Mouse (Mus musculus): ENCODE data around the gene Optn. TPM values are rescaled to one million over a fixed set of nuclear protein-coding genes. Genes with fewer than 3 reads are reported as not detected.
A peak's percentile ranks its signal among the peaks of the same experiment; 100 is the strongest.

Optn gene
- total RNA-seq (2014; rRNA removed) (25.2 and 35.0 TPM in 2 replicates), polyA plus RNA-seq (2015; fragmentation: Nextera tagmentation; extraction: Ambion mirVana) (28.5 and 28.7 TPM in 2 replicates)

DNA sequence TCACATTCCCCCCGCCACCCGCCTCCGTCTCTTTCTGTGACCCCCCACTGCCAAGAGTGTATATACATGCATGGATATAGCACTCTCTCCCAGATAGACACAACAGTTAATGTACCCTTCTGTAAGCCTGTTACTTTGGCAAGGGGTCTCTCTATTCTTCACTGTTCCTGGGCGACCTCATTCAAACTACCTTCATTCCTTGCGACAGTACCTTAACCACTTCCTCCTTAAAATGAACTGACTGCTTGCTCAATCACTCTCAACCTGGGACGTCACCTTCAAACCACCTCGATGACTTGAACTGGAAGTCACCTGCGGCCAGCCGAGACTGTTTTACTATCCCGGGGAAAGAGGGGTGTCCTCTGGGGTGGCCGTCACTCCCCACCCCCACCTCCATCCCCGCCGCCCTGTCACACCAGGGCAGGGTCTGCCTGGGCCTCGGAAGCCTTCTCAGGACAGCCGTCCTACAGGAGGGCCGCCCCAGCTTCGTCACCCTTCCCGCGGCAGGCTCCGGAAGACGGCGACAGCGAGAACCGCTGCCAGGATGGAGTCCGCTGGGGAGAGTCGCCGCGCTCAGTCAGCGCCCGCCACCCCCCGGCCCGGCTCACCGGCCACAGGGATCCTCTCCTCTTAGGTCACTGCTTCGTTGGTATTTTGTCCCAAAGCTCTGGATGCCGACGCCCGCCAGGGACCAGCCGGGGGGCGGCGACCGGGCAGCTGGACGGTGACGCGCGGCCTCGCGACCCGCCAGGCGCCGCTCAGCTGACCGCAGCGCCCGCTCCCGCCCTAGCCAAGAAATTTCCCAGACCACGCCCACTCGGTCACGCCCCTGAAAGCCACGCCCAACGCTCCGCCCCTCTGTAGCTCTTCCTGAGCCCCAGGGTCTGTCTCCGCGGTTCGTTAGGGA is at the start of gene Optn:
TSS of gene Optn (minus strand) at position 753 of the 907 bp plus-strand sequence.
- H3K9me3 ChIP-seq (ENCODE audit: low read length) = no peaks in the 10 kb centered on the region
- H3K27ac ChIP-seq (ENCODE audit: low read depth, low read length) = peak within 1 kb of the TSS; percentile 80
- H3K9ac ChIP-seq (replicated peaks; ENCODE audit: low read length, poor library complexity, severe bottlenecking) = peak within 1 kb of the TSS; percentile 74
- peak within 1 kb of the TSS; percentile 75 for H3K4me3 ChIP-seq (ENCODE audit: low read depth, low read length)
- no peaks in the 10 kb centered on the region; the same call in 1 of the 2 replicates for H3K4me1 ChIP-seq (ENCODE audit: insufficient read depth, low read length)
- 2% methylated on average over 57 of the region's 63 CpGs for WGBS
- H3K36me3 ChIP-seq (ENCODE audit: insufficient read depth, low read length) = no peaks in the 10 kb centered on the region
- H3K27me3 ChIP-seq (ENCODE audit: insufficient read depth, low read length) = no peaks in the 10 kb centered on the region
- no peak for TF ChIP-seq CTCF (IDR thresholded peaks at IDR 0.05)
- peak; percentile 91 for ATAC-seq (ENCODE audit: low FRiP score)
- DNase-seq (ENCODE audit: low spot score) = peak; percentile 88
- peak within 1 kb of the TSS; percentile 79 for H3K4me2 ChIP-seq (ENCODE audit: low read depth, low read length, poor library complexity, severe bottlenecking)

DNA sequence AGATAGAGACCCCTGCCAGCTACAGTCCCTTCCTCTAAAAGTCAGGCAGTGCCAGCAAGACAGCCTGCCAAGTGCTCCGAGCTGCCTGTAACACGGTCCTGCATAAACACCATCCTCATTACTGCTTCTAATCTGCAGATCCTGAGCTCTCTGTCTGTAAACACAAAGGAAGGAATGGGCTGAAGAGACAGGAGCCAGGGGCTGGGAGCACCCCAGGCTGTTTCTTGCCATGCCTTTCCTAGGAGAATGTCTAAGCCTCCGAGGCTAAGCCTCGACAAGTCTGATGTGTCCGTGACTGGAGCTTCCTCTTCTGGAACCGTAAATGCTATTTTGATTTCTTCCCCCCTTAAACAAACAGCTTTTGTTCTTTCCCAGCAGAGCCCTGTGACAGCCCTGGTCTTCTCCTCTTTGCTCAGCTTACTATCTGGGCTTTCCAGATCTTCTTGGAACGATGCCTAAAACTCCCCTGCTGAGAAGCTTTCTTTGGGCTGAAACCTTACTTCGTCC is 49.0 kb upstream of the Optn start:
- peaks cover 7% of the 10 kb centered on the region; the same call in 1 of the 2 replicates for H3K4me1 ChIP-seq (ENCODE audit: insufficient read depth, low read length)
- no peak overlapping the region for H3K4me2 ChIP-seq (ENCODE audit: low read depth, low read length, poor library complexity, severe bottlenecking)
- no peak for TF ChIP-seq CTCF (IDR thresholded peaks at IDR 0.05)
- H3K36me3 ChIP-seq (ENCODE audit: insufficient read depth, low read length) = no peaks in the 10 kb centered on the region
- ATAC-seq (ENCODE audit: low FRiP score) (no peak), DNase-seq (ENCODE audit: low spot score) (peak; percentile 47)
- no peak overlapping the region for H3K9ac ChIP-seq (replicated peaks; ENCODE audit: low read length, poor library complexity, severe bottlenecking)
- no peaks in the 10 kb centered on the region for H3K27me3 ChIP-seq (ENCODE audit: insufficient read depth, low read length)
- no peak overlapping the region for H3K4me3 ChIP-seq (ENCODE audit: low read depth, low read length)
- peaks cover under 1% of the 10 kb centered on the region; the same call in 1 of the 2 replicates for H3K9me3 ChIP-seq (ENCODE audit: low read length)
- WGBS = 10% methylated on average over 8 of the region's 8 CpGs
- H3K27ac ChIP-seq (ENCODE audit: low read depth, low read length) = 0 out of 2 replicates have a peak overlapping the region, but pooled peaks have one; percentile 55

DNA sequence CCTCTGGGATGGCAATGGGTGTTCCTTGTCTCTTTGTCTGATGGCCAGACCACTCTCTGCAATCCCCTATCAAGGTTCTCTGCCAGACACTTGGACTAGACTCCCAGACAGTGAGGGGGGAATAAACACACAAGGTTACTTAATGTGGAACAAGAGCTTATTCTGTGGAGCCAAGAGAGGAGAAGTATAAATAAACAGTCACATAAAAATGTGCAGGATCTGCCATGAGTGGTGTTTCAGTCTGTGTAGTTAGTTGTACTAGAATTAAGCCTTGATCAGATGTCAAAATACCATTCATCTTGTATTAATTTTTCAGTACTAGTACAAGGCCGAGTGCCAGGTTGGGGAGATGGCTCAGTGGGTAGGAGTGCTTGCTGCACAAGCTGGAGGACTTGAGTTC is 39.0 kb upstream of the Optn start:
- H3K4me1 ChIP-seq (ENCODE audit: insufficient read depth, low read length) = no peaks in the 10 kb centered on the region; the same call in 1 of the 2 replicates
- ATAC-seq (ENCODE audit: low FRiP score) (no peak), DNase-seq (ENCODE audit: low spot score) (no peak)
- 49% methylated on average over 1 of the region's 1 CpGs for WGBS
- no peak overlapping the region for H3K9ac ChIP-seq (replicated peaks; ENCODE audit: low read length, poor library complexity, severe bottlenecking)
- H3K4me3 ChIP-seq (ENCODE audit: low read depth, low read length) = no peak overlapping the region
- H3K9me3 ChIP-seq (ENCODE audit: low read length) = peaks cover 7% of the 10 kb centered on the region; the same call in 1 of the 2 replicates
- TF ChIP-seq CTCF (IDR thresholded peaks at IDR 0.05) = no peak
- H3K27ac ChIP-seq (ENCODE audit: low read depth, low read length) = no peak overlapping the region
- H3K36me3 ChIP-seq (ENCODE audit: insufficient read depth, low read length) = no peaks in the 10 kb centered on the region
- no peaks in the 10 kb centered on the region for H3K27me3 ChIP-seq (ENCODE audit: insufficient read depth, low read length)
- H3K4me2 ChIP-seq (ENCODE audit: low read depth, low read length, poor library complexity, severe bottlenecking) = no peak overlapping the region

DNA sequence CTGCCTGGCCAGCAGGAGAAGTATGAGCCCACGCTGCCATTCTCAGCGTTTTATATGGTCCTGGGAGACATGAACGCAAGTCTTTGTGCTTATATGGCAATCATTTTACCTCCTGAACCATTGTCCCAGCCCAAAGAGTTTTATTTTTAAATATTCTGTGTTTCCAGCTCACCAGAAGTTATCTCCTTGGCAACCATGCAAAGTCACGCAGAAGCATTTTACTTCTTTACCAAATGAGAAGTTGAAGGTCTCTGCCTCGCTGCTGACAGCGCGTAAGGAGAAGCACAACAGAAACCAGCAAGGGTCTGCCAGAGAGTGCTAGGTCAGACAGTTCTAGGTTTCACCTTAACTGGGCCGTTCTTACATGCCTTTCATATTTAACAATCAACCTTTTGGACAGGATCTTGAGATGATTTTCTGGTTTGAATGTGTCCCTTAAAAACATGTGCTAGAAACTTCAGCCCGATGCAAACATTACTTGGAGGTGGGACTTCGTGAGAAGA is 37.9 kb upstream of the Optn start:
- ATAC-seq (ENCODE audit: low FRiP score) (no peak), DNase-seq (ENCODE audit: low spot score) (no peak)
- no peak overlapping the region for H3K9ac ChIP-seq (replicated peaks; ENCODE audit: low read length, poor library complexity, severe bottlenecking)
- no peak; the same call in 1 of the 2 replicates for TF ChIP-seq CTCF (IDR thresholded peaks at IDR 0.05)
- H3K4me2 ChIP-seq (ENCODE audit: low read depth, low read length, poor library complexity, severe bottlenecking) = no peak overlapping the region
- H3K27ac ChIP-seq (ENCODE audit: low read depth, low read length) = no peak overlapping the region
- H3K36me3 ChIP-seq (ENCODE audit: insufficient read depth, low read length) = no peaks in the 10 kb centered on the region
- no peaks in the 10 kb centered on the region for H3K27me3 ChIP-seq (ENCODE audit: insufficient read depth, low read length)
- 0 out of 2 replicates have a peak, but pooled peaks cover 3% of the 10 kb centered on the region for H3K9me3 ChIP-seq (ENCODE audit: low read length)
- no peaks in the 10 kb centered on the region; the same call in 1 of the 2 replicates for H3K4me1 ChIP-seq (ENCODE audit: insufficient read depth, low read length)
- 75% methylated on average over 10 of the region's 10 CpGs for WGBS
- H3K4me3 ChIP-seq (ENCODE audit: low read depth, low read length) = no peak overlapping the region

DNA sequence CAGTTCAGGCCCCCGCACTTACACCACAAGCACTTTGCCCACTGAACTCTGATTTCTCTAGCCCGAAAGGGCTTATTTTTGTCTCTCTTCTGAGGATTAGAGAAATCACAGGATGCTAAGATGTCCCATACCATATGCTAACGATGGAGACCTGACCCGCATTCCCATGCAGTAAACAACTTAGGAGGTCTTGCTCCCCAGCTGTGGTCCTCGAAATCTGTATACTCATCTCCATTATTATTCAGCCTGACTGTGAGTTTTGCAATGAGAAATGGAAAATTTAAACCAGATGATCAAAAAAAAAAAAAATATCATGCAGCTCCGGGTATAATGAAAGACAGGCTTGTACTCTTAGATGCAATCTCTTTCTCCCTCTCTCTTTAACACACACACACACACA is 35.3 kb upstream of the Optn start:
- Histone ChIP-seq H3K27ac (ENCODE audit: low read depth, low read length) (no peak overlapping the region), H3K4me2 (ENCODE audit: low read depth, low read length, poor library complexity, severe bottlenecking) (no peak overlapping the region), H3K9ac (replicated peaks; ENCODE audit: low read length, poor library complexity, severe bottlenecking) (no peak overlapping the region), H3K4me1 (ENCODE audit: insufficient read depth, low read length) (no peaks in the 10 kb centered on the region; the same call in 1 of the 2 replicates), H3K9me3 (ENCODE audit: low read length) (no peaks in the 10 kb centered on the region), H3K36me3 (ENCODE audit: insufficient read depth, low read length) (no peaks in the 10 kb centered on the region), H3K4me3 (ENCODE audit: low read depth, low read length) (no peak overlapping the region), H3K27me3 (ENCODE audit: insufficient read depth, low read length) (no peaks in the 10 kb centered on the region)
- 67% methylated on average over 6 of the region's 6 CpGs for WGBS
- DNase-seq (ENCODE audit: low spot score) = no peak
- TF ChIP-seq CTCF (IDR thresholded peaks at IDR 0.05) = no peak
- ATAC-seq (ENCODE audit: low FRiP score) = no peak
